Mouse (Mus musculus): Measurements from ENCODE around the gene Tmem163.

GRCm38 (mm10) chr1:127459015-127459451 lies 220.3 kb downstream of the Tmem163 start:
- no peak for TF ChIP-seq EP300 (optimal IDR thresholded peaks at IDR 0.05)
- TF ChIP-seq CTCF (IDR thresholded peaks at IDR 0.05; ENCODE audit: low read depth), result peak; percentile 95

Measured in stomach, postnatal 0 days (tissue).